Mouse (Mus musculus): ENCODE data around the gene Nrn1l.

DNA sequence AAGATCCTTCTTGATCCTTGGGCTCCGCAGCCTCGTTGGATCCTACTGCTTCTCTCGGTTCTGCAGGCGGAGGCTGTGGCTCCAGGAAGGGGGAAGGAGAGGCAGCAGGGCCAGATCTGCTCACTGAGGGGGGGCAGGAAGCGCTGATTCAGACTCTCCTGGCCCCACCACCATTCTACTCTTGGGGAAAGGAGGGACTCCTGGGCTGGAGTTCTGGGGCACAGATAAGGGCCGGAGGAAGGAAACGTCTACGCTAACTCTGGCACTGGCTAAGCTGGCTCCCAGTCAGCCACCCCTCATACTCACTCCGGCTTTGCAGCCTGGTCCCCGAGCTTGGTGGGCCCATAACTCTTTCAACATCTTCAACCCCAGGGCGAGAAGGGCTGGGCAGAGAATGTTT, 46.7 kb upstream of the Nrn1l start:
- TF ChIP-seq GATA1 (IDR thresholded peaks at IDR 0.05; ENCODE audit: borderline replicate concordance, low read length), result no peak
- no peak for TF ChIP-seq FLI1 (IDR thresholded peaks at IDR 0.05; ENCODE audit: low read length)
